Mouse (Mus musculus) lung, embryonic 15.5 days (tissue): ENCODE results near the gene Strada. TPM values are rescaled to one million over a fixed set of nuclear protein-coding genes. Genes with fewer than 3 reads are reported as not detected.
"Not testable (repeated sequence)": the region's sequence is repeated elsewhere in the genome, so short reads cannot be mapped to it uniquely, and the experiment has no call there.

Experiments used
- ATAC-seq: fragments of 200-750 bp; cut with Nextera tagmentation; 2 replicates; pipeline ENCODE4 v1.8.0; 2017; ENCODE audit warnings: moderate number of reproducible peaks, borderline replicate concordance; ENCODE audit not compliant: low FRiP score, low TSS enrichment; ENCODE audit errors: extremely low read depth
- H3K27ac ChIP-seq: fragments of 300-500 bp; sonication (generic); 2 replicates; pipeline ENCODE4 v1.5.1; 2015; ENCODE audit warnings: moderate library complexity, mild to moderate bottlenecking, inconsistent platforms
- H3K27me3 ChIP-seq: fragments of 300-500 bp; sonication (generic); 2 replicates; pipeline ENCODE4 v1.6.1; 2015; ENCODE audit warnings: inconsistent platforms
- H3K36me3 ChIP-seq: fragments of 300-500 bp; sonication (generic); 2 replicates; pipeline ENCODE4 v1.6.1; 2015; ENCODE audit warnings: inconsistent platforms
- H3K4me1 ChIP-seq: fragments of 300-500 bp; sonication (generic); 2 replicates; pipeline ENCODE4 v1.6.1; 2015; ENCODE audit warnings: inconsistent platforms
- H3K4me2 ChIP-seq: fragments of 300-500 bp; sonication (generic); 2 replicates; pipeline ENCODE4 v1.6.1; 2015; ENCODE audit warnings: inconsistent platforms, mild to moderate bottlenecking, moderate library complexity
- H3K4me3 ChIP-seq: fragments of 300-500 bp; sonication (generic); 2 replicates; pipeline ENCODE4 v1.5.1; 2015; ENCODE audit warnings: mild to moderate bottlenecking, inconsistent platforms
- H3K9ac ChIP-seq: fragments of 300-500 bp; sonication (generic); 2 replicates; pipeline ENCODE4 v1.6.1; 2015; ENCODE audit warnings: inconsistent platforms
- H3K9me3 ChIP-seq: fragments of 300-500 bp; sonication (generic); 2 replicates; pipeline ENCODE4 v1.6.1; 2016; ENCODE audit warnings: inconsistent platforms
- WGBS: fragments of 180-500 bp; shearing (Covaris S2); methylation state at CpG from one replicate; pipeline ENCODE4 v1.1.7; 2015; 5-methylcytosine and 5-hydroxymethylcytosine counted together
- polyA plus RNA-seq: library from polyadenylated mRNA; unstranded; fragments of >200 nt; fragmentation: Nextera tagmentation; extraction: Ambion mirVana; gene quantifications from 2 replicates; pipeline ENCODE4 v1.2.1, GENCODE M21; 2015

Gene Strada
- polyA plus RNA-seq, 1 experiment from 2014 or later, result 25.1 TPM

DNA sequence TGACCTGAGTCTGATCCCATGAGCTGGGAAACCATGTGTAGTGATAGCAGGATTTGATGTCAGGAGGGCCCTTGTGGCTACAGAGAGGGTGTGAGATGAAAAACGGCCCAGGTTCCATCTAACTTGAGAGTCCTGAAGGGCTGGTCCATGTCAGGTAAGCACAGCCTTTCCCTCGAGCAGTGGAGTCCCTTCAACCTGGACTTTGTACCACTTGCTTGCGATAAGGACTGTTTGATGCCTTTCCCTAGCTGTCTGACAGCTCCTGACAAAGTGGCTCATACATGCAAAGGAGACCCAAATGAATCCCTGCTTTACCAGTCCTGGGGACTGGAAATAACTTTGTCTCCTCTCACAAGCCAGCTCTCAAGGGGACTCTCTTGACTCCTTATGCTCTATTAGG lies 50.7 kb downstream of the Strada start:
- no peak overlapping the region for H3K4me2 ChIP-seq
- H3K9ac ChIP-seq, result no peak overlapping the region
- H3K36me3 ChIP-seq, result peaks cover 78% of the 10 kb centered on the region
- no peak overlapping the region for H3K27ac ChIP-seq
- 77% methylated on average over 3 of the region's 3 CpGs for WGBS
- no peaks in the 10 kb centered on the region for H3K27me3 ChIP-seq
- H3K4me1 ChIP-seq, result no peaks in the 10 kb centered on the region
- no peak for ATAC-seq
- no peak overlapping the region for H3K4me3 ChIP-seq
- H3K9me3 ChIP-seq, result no peaks in the 10 kb centered on the region

DNA sequence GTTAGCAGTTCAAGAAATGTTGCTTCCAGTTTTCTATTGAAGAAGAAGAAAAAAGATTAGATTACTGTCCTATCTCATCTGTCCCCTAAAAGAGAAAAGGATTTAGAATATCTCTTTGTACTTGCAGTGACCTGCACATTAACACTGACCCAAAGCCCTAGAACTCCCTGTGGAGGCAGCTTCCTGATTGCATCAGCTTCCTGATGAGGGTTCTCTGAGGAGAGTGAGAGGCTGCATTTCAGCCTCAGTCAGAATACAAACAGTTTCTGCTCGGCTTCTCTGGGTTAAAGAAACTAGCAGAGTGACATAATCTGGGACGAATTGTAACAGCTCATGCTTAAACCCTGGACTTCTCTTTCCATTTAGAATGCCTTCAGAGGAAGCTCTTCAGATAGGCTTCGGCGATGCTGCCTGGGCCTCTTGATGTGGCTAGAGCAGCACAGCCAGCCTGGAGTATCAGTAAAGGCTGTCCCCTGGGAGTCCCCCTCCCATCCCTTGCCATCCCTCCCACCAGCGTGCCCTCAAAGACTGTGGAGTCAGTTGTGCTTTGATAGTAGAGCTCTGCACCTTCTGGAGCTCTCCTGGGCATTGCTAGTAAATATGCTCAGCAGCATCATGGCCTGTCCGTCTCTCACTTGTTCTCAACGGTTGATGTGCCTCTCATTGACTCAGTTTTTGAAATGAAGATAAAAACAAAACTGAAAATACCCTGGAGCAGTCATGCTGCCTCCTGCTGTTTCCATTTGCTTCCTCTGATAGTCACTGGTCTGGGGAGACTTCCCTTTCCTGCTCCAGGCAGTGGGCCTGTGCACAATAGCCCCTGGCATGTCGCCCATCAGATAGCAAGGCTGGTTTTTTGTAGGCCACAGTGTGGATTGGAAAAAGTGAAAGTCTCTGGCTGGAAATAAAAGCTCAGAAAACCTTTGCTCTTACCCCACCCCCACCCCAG lies 67.1 kb downstream of the Strada start:
- Histone ChIP-seq H3K9ac (peak overlapping the region; percentile 29; the same call in 1 of the 2 replicates), H3K36me3 (peaks cover 33% of the 10 kb centered on the region; the same call in 1 of the 2 replicates)

DNA sequence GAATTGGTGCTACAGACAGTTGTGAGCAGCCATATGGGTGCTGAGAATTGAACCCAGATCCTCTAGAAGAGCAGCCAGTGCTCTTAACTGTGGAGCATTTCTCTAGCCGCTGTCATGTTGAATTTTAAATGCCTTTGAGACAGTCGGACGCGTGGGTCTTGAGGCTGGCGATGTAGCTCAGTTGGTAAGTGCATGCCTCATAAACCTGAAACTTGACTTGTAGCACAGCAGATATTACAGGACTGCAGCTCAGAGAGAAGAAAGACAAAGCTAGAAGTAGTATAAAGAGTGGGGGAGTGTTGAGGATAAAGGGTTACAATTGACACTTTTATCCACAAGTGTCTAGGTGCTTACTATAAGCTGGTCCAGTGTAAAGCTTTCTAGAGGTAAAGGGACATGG lies 69.5 kb downstream of the Strada start:
- no peak overlapping the region for H3K27ac ChIP-seq
- WGBS, result 95% methylated on average over 5 of the region's 5 CpGs
- no peaks in the 10 kb centered on the region for H3K9me3 ChIP-seq
- no peak overlapping the region for H3K4me3 ChIP-seq
- peaks cover 17% of the 10 kb centered on the region for H3K4me1 ChIP-seq
- no peaks in the 10 kb centered on the region for H3K27me3 ChIP-seq
- no peak for ATAC-seq
- H3K4me2 ChIP-seq, result no peak overlapping the region
- no peak overlapping the region for H3K9ac ChIP-seq
- H3K36me3 ChIP-seq, result peaks cover 35% of the 10 kb centered on the region; the same call in 1 of the 2 replicates

More for the DNA sequence above, 67.1 kb downstream of the Strada start:
- Histone ChIP-seq H3K27ac (peak overlapping the region; percentile 94), H3K4me1 (peaks cover 17% of the 10 kb centered on the region), H3K4me3 (peak overlapping the region; percentile 18; the same call in 1 of the 2 replicates), H3K9me3 (no peaks in the 10 kb centered on the region), H3K27me3 (no peaks in the 10 kb centered on the region), H3K4me2 (peak overlapping the region; percentile 51)
- WGBS, result 26% methylated on average over 8 of the region's 8 CpGs
- peak; percentile 89; the same call in 1 of the 2 replicates for ATAC-seq

DNA sequence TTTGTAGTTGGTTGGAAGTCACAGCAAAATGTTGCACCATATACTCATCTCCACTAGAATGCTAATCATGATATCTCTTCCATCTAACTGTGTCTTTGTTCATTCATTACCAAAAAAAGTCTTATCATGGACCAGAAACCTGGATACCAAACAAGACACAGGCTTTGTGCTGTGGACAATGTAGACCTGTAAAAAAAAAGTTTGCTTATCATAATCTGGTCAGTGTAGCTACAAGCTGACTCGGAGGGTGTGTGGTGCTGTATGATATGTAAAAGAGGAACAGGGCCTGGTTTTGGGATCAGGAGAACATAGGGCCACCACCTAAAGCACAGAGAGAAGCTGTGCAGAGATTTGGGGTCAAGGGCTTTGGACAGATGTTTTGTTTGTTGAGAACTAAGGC lies 72.5 kb downstream of the Strada start:
- Histone ChIP-seq H3K4me3 (no peak overlapping the region), H3K27ac (no peak overlapping the region), H3K4me1 (peaks cover 5% of the 10 kb centered on the region), H3K9ac (no peak overlapping the region), H3K4me2 (no peak overlapping the region), H3K36me3 (peaks cover 47% of the 10 kb centered on the region), H3K27me3 (no peaks in the 10 kb centered on the region), H3K9me3 (no peaks in the 10 kb centered on the region)
- 80% methylated on average over 1 of the region's 1 CpGs for WGBS
- ATAC-seq, result no peak

DNA sequence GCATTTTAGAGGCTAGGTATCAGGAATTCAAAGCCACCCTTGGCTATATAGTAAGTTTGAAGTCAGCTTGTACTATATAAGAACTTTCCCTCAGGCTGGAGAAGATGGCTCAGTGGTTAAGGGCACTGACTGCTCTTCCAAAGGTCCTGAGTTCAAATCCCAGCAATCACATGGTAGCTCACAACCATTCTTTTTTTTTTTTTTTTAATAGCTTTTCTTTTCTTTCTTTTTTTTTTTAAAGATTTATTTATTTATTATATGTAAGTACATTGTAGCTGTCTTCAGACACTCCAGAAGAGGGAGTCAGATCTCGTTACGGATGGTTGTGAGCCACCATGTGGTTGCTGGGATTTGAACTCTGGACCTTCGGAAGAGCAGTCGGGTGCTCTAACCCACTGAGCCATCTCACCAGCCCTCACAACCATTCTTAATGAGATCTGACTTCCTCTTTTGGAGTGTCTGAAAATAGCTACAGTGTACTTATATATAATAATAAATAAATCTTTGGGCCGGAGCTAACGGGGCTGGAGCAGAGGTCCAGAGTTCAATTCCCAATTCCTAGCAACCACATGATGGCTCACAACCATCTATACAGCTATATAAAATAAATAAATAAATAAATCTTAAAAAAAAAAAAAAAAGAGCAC lies 75.1 kb downstream of the Strada start:
- not testable (repeated sequence) for ATAC-seq, H3K9ac ChIP-seq, H3K9me3 ChIP-seq, H3K4me2 ChIP-seq, H3K4me3 ChIP-seq, H3K27me3 ChIP-seq, H3K4me1 ChIP-seq, H3K27ac ChIP-seq
- 88% methylated on average over 5 of the region's 6 CpGs for WGBS
- H3K36me3 ChIP-seq, result peaks cover 50% of the 10 kb centered on the region

DNA sequence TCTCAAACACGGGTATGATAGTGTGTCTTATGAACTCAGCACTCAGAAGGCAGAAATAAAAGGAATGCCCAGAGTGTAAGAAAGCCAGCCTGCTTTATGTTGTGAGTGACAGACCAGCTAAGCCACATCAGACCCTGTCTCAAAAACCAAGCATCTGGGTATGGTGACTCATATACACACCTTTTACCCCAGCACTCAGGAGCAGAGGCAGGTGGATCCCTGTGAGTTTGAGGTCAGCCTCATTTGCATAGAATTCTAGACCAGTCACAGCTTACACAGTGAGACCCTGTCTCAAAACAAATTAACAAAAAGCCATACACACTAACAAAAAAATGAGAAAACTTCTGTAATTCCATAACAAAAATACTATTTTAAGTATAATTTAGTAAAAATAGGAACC lies 76.1 kb downstream of the Strada start:
- no peak overlapping the region for H3K4me3 ChIP-seq
- no peaks in the 10 kb centered on the region for H3K9me3 ChIP-seq
- H3K4me2 ChIP-seq, result no peak overlapping the region
- no peaks in the 10 kb centered on the region for H3K4me1 ChIP-seq
- WGBS, result 52% methylated on average over 1 of the region's 1 CpGs
- H3K9ac ChIP-seq, result no peak overlapping the region
- H3K27me3 ChIP-seq, result no peaks in the 10 kb centered on the region
- ATAC-seq, result no peak
- H3K27ac ChIP-seq, result no peak overlapping the region
- peaks cover 49% of the 10 kb centered on the region for H3K36me3 ChIP-seq

DNA sequence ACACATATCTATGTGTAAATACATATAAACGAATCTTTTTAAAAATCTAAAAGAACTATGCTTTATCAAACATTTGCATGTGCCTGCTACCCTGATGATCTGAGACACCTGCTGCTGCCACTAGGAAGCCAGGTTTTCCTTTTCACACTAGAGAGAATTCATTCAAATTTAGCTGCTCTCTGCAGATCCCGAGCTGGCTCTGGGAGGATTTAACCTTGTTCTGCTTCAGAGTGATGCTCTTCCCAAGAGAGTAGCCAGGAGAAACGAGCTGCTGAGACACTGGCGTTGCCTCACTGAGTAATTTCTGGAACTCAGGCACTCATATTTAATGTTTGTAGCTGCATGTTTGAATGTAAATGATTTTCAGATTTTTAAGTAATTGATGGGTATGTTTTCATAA lies 77.2 kb downstream of the Strada start:
- Histone ChIP-seq H3K4me3 (no peak overlapping the region), H3K9me3 (no peaks in the 10 kb centered on the region), H3K27ac (no peak overlapping the region), H3K36me3 (peaks cover 44% of the 10 kb centered on the region), H3K4me2 (no peak overlapping the region), H3K9ac (no peak overlapping the region), H3K27me3 (no peaks in the 10 kb centered on the region), H3K4me1 (no peaks in the 10 kb centered on the region)
- WGBS, result 72% methylated on average over 4 of the region's 4 CpGs
- ATAC-seq, result no peak

DNA sequence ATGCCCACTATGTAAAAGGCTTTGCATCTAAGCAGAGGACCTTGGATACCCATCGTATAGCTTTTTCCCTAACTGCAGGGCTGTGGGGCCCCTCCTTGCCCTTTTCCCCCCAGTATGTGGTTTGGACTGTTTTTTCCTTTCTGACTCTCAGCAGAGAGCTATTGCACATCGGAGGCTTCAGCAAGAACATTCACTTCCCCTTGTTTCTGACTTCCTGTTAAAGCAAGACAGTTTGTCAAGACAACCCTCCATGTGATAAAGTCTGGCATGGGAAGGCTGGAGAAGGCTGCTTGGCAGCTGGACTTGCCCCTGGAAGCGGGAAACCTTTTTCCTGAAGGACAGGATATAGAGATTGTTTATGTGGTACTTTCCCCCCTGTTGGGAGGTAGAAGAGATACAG lies 79.2 kb downstream of the Strada start:
- Histone ChIP-seq H3K4me3 (no peak overlapping the region), H3K9ac (no peak overlapping the region), H3K4me1 (no peaks in the 10 kb centered on the region), H3K36me3 (peaks cover 54% of the 10 kb centered on the region), H3K27ac (peak overlapping the region; percentile 35), H3K27me3 (no peaks in the 10 kb centered on the region), H3K4me2 (no peak overlapping the region), H3K9me3 (no peaks in the 10 kb centered on the region)
- no peak for ATAC-seq
- WGBS, result 70% methylated on average over 3 of the region's 3 CpGs

DNA sequence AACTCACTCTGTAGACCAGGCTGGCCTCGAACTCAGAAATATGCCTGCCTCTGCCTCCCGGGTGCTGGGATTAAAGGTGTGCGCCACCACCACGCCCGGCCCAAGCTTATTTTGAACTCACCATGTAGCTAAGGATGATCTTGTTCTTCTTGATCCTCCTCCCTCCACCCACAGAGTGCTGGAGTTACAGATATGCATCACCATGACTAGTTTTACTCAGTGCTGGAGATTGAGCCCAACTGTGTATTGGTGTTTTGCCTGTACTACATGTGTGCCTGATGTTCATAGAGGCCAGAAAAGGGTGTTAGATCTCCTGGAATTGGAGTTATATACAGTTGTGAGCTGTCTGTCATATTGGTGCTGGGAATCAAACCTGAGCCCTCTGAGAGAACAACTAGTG lies 79.7 kb downstream of the Strada start:
- Histone ChIP-seq H3K27me3 (no peaks in the 10 kb centered on the region), H3K9me3 (no peaks in the 10 kb centered on the region), H3K9ac (no peak overlapping the region), H3K4me3 (no peak overlapping the region), H3K36me3 (peaks cover 59% of the 10 kb centered on the region), H3K4me1 (no peaks in the 10 kb centered on the region), H3K27ac (peak overlapping the region; percentile 35), H3K4me2 (no peak overlapping the region)
- 95% methylated on average over 5 of the region's 5 CpGs for WGBS
- ATAC-seq, result no peak

Other genes starting within 250 kb of the Strada start
- 34.2 and 39.8 TPM in 2 replicates for gene Cyb561, start 248.8 kb downstream of the Strada start, polyA plus RNA-seq
- 7.5 and 9.4 TPM in 2 replicates for gene Ace, start 234.2 kb downstream of the Strada start, polyA plus RNA-seq
- gene Ace3, start 207.5 kb downstream of the Strada start, polyA plus RNA-seq, result 0.20 and 0.36 TPM in 2 replicates
- 0.34 and 0.62 TPM in 2 replicates for gene Kcnh6, start 194.0 kb downstream of the Strada start, polyA plus RNA-seq
- 64.3 and 67.8 TPM in 2 replicates for gene Dcaf7, start 165.3 kb downstream of the Strada start, polyA plus RNA-seq
- 9.0 and 10.1 TPM in 2 replicates for gene Taco1, start 136.1 kb downstream of the Strada start, polyA plus RNA-seq
- gene Map3k3, start 117.6 kb downstream of the Strada start, polyA plus RNA-seq, result 22.6 and 28.2 TPM in 2 replicates
- not detected in 2 replicates for gene Gm10840, start 41.3 kb downstream of the Strada start, polyA plus RNA-seq
- gene Limd2, start 41.3 kb downstream of the Strada start, polyA plus RNA-seq, result 237 and 246 TPM in 2 replicates
- 80.2 and 88.7 TPM in 2 replicates for gene Ccdc47, start 14.2 kb upstream of the Strada start, polyA plus RNA-seq
- 69.8 and 72.7 TPM in 2 replicates for gene Ddx42, start 14.8 kb upstream of the Strada start, polyA plus RNA-seq
- gene Ftsj3, start 53.9 kb upstream of the Strada start, polyA plus RNA-seq, result 50.2 and 54.1 TPM in 2 replicates
- gene Psmc5, start 54.0 kb upstream of the Strada start, polyA plus RNA-seq, result 271 and 275 TPM in 2 replicates
- 79.1 and 81.6 TPM in 2 replicates for gene Smarcd2, start 70.8 kb upstream of the Strada start, polyA plus RNA-seq
- gene Tcam1, start 74.5 kb upstream of the Strada start, polyA plus RNA-seq, result 0.23 and 0.24 TPM in 2 replicates
- gene Gh, start 99.7 kb upstream of the Strada start, polyA plus RNA-seq, result not detected in 2 replicates
- 4.2 TPM in 2 replicates for gene Cd79b, start 112.6 kb upstream of the Strada start, polyA plus RNA-seq
- gene Scn4a, start 151.1 kb upstream of the Strada start, polyA plus RNA-seq, result 0.06 and 0.16 TPM in 2 replicates
- gene Prr29, start 163.3 kb upstream of the Strada start, polyA plus RNA-seq, result 0.93 and 1.1 TPM in 2 replicates
- gene Icam2, start 185.9 kb upstream of the Strada start, polyA plus RNA-seq, result 93.5 and 99.2 TPM in 2 replicates